Mouse (Mus musculus): ENCODE results near the gene Sirt7.

The Sirt7 gene

GRCm38 (mm10) chr11:120618619-120619535 is 6.2 kb downstream of the Sirt7 start:
- no peak for DNase-seq (ENCODE audit: low read depth, low spot score)

DNA sequence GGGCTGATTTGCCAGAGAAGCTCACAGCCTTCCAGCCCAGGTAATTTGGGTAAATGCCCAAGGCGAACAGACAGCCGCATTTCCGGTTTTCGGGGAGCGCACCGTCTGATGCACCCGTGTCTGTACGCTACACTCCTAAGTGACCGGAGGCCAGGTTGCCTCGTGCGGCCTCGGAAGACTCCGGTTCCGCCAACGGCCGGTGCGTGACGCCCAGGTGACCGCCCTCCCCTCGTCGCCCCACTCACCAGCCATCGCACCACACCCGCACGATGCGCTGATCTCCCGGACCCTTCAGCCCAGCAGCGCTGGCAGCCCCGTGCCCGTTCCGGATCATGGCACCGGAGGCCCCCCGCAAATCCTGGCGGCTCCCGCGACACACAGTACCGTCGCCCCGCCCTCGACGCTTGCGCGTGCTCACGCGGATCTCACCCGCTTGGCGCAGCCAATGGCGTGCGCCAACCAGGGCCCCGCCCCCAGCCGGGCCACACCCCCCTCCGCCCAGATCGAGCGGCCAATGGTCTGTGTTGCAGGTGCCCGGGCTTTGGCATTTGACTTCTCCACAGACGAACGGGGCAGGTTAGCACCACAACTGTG is 7.4 kb downstream of the Sirt7 start, which contains the start of gene Pcyt2:
TSS of gene Pcyt2 (minus strand) at position 418 of the 594 bp plus-strand sequence.
- DNase-seq (ENCODE audit: low read depth, low spot score), result peak; percentile 94

GRCm38 (mm10) chr11:120616617-120617294 is 8.3 kb downstream of the Sirt7 start:
- no peak for DNase-seq (ENCODE audit: low read depth, low spot score)

DNA sequence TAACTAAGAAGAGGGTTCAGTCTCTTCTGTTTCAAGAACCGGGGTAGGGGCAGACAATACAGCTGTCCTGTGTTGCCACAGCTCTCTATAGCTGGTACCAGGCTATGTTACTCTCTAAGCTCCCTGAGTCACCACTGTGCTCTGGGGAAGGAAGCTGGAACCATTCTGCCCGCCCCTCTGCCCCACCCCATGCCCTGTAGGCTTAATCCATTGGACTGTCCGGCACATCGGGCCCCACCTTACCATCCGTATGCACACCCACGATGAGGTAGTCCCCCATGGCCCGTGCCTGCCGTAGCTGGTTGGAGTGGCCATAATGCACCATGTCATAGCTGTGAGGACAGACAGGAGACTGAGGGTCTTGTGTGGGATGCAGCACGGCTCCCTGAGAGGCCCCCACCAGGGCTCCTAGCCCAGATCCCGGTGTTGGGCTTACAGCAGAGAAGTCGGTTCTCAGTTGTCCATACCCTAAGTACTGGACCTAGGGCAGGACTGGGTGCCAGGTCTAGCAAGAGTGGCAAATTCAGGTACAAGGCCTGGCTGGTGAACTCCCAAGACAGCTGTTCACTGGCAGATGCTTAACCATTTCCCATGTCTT is 9.3 kb downstream of the Sirt7 start:
- no peak for DNase-seq (ENCODE audit: low read depth, low spot score)

DNA sequence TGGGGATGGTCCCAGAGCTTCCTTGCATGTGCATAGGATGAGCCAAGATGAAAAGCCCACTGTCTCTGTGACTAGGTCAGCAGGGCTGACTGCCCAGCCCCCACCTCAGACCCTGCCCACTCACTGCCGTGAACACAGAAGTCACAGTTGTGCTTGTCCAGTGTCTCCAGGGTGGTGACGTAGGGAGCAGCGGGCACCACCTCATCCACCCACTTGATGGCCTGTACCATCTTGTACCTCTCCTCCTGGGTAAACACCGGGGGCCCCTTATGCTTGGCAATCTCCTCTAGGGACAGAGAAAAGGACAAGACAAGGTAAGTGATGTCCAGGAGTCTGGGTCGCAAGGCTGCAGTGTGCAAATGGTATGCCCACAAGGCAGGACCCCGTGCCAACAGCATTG is 9.9 kb downstream of the Sirt7 start:
- DNase-seq (ENCODE audit: low read depth, low spot score), result no peak

- no peak for DNase-seq (ENCODE audit: low read depth, low spot score)
Measured at GRCm38 (mm10) chr11:120613976-120614375, 11.1 kb downstream of the Sirt7 start.

- no peak for DNase-seq (ENCODE audit: low read depth, low spot score)
Measured at GRCm38 (mm10) chr11:120613481-120613972, 11.5 kb downstream of the Sirt7 start.

- DNase-seq (ENCODE audit: low read depth, low spot score), result peak; percentile 72
Measured at GRCm38 (mm10) chr11:120612763-120613162, 12.3 kb downstream of the Sirt7 start.

- DNase-seq (ENCODE audit: low read depth, low spot score), result no peak
Measured at GRCm38 (mm10) chr11:120610477-120611046, 14.5 kb downstream of the Sirt7 start.

- DNase-seq (ENCODE audit: low read depth, low spot score), result no peak
Measured at GRCm38 (mm10) chr11:120609250-120609649, 15.8 kb downstream of the Sirt7 start.

DNA sequence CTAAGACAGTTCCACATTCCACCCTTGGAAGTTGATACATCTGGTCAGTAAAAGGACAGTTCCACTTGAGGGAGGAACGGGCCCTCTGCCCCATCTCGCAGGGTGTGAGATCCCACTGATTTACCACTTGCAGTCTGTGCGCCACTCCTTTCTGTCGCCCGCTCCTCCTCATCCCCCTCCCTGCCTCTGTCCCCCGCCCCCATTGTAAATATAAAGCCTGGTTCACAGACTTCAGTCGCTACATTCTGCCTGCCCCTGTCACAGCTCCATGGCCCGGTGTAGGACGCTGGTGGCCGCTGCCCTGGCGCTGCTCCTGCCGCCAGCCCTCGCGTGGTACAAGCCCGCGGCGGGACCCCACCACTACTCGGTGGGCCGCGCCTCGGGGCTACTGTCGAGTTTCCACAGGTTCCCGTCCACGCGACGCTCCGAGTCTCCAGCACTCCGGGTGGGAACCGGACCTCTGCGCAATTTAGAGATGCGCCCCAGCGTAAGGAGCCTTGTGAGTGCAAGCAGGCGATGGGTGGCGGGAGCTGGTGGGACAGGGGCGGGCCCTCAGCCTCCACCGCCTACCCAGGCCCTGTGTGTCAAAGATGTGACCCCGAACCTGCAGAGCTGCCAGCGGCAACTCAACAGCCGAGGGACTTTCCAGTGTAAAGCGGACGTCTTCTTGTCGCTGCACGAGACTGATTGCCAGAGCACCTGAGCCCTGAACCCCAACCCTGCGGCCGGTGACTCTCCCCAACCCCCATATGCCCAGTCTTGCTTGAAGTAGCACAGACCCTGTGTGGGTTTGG is 16.6 kb downstream of the Sirt7 start, which contains the start of gene Npb:
TSS of gene Npb (plus strand) at position 237 of the 794 bp plus-strand sequence.
- DNase-seq (ENCODE audit: low read depth, low spot score), result no peak

DNA sequence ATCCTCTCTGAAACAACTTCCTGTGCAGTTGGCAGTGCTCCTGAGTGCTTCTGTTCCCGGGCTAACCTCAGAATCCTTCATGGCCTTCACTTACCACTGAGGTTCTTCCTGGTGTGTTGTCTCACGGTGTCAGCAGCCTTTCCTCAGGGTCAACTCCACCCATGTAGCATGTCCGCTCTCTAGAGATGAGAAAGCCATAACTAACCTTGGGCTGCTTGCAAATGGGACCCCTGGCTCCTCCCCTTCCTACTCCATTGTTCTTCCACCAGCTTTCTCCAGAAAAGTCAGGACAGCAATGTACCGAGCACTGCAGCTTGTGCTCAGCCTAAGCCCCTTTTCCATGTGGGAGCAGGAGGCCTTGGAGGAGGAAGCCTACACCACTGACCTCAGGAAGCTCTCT is 18.3 kb downstream of the Sirt7 start:
- DNase-seq (ENCODE audit: low read depth, low spot score), result no peak

DNA sequence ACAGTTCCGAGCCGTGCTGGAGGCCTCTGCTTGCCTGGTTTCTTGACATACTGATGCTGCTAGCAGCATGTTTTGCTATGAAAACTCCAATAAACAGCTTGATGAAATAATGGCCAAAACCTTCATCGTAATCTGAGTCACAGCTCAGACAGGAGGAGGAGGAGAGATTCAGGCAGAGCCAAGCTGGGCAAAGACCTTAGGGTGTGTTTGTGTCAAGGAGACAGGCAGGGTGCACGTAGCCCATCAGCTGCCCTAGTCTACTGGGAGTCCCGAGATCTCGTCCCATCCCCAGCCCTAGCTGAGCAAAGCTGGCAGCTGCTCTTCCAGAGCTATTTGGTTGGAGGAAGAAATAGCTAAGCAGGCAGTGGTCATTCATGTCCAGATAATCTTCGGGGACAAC is 19.4 kb downstream of the Sirt7 start:
- no peak for DNase-seq (ENCODE audit: low read depth, low spot score)

DNA sequence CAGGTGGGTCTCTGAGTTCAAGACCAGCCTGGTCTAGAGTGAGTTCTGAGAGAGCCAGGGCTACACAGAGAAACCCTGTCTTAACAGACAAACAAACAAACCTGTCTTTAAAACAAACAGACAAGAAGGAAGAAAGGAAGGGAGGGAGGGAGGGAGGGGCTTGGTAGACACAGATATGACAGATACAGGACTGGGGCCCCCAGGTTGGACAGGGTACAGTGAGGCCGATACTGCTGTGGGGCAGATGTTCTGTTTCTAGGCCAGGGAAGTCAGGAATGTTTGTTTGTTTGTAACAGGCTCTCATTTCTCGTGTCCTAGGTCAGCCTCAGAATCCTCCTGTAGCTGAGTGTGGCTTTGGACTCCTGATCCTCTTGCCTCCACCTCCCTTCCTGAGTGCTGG is 21.5 kb downstream of the Sirt7 start:
- no peak for DNase-seq (ENCODE audit: low read depth, low spot score)

DNA sequence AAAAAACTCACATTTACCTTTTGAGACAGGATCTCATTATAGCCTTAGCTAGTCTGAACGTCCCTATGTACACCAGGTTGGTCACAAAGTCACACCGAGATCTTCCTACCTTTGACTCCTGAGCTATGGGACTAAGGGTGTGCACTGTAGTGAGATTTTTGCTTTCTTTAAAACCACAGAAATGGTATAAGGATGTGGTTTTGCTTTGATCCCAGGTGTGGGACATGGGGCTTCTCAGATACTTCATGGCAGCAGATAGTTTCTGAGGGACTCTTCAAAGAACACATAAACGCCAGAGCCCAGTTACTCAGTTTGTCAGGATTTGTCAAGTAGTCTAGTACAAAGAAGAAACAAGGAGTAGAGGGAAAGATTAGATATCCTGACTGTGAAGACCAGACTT is 24.3 kb downstream of the Sirt7 start:
- no peak for DNase-seq (ENCODE audit: low read depth, low spot score)

- no peak for DNase-seq (ENCODE audit: low read depth, low spot score)
Measured at GRCm38 (mm10) chr11:120598990-120599549, 26.0 kb downstream of the Sirt7 start.

GRCm38 (mm10) chr11:120598283-120598989 is 26.6 kb downstream of the Sirt7 start, which contains the start of the genes Alyref and Anapc11:
Alyref (minus strand) TSS chr11:120598365.
Anapc11 (plus strand) TSS chr11:120598421.
- peak; percentile 97 for DNase-seq (ENCODE audit: low read depth, low spot score)

GRCm38 (mm10) chr11:120597240-120598235 is 27.5 kb downstream of the Sirt7 start:
- no peak for DNase-seq (ENCODE audit: low read depth, low spot score)
